Mouse (Mus musculus) forebrain, embryonic 15.5 days (tissue): ENCODE data around the gene Gnai2. TPM values are rescaled to one million over a fixed set of nuclear protein-coding genes. Genes with fewer than 3 reads are reported as not detected.
A peak's percentile ranks its signal among the peaks of the same experiment; 100 is the strongest.
"Not testable (repeated sequence)": the region's sequence is repeated elsewhere in the genome, so short reads cannot be mapped to it uniquely, and the experiment has no call there.

Source experiments
- ATAC-seq: fragments of 200-750 bp; cut with Nextera tagmentation; replicated peaks from 2 replicates; pipeline ENCODE4 v1.8.0; 2017; ENCODE audit warnings: mild to moderate bottlenecking, moderate TSS enrichment, moderate library complexity
- H3K27ac ChIP-seq: fragments of 300-500 bp; sonication (generic); replicated peaks from 2 replicates; pipeline ENCODE4 v1.5.1; 2015; ENCODE audit warnings: mild to moderate bottlenecking, inconsistent platforms
- H3K27me3 ChIP-seq: fragments of 300-500 bp; sonication (generic); 2 replicates; pipeline ENCODE4 v1.6.1; 2015; ENCODE audit warnings: inconsistent platforms
- H3K36me3 ChIP-seq: fragments of 300-500 bp; sonication (generic); 2 replicates; pipeline ENCODE4 v1.6.1; 2015; ENCODE audit warnings: mild to moderate bottlenecking, inconsistent platforms
- H3K4me1 ChIP-seq: fragments of 300-500 bp; sonication (generic); 2 replicates; pipeline ENCODE4 v1.6.1; 2015; ENCODE audit warnings: inconsistent platforms
- H3K4me2 ChIP-seq: fragments of 300-500 bp; sonication (generic); replicated peaks from 2 replicates; pipeline ENCODE4 v1.6.1; 2015; ENCODE audit warnings: mild to moderate bottlenecking, inconsistent platforms
- H3K4me3 ChIP-seq: fragments of 300-500 bp; sonication (generic); 2 replicates; pipeline ENCODE4 v1.5.1; 2015; ENCODE audit warnings: mild to moderate bottlenecking, inconsistent platforms
- H3K9ac ChIP-seq: fragments of 300-500 bp; sonication (generic); replicated peaks from 2 replicates; pipeline ENCODE4 v1.6.1; 2015; ENCODE audit warnings: mild to moderate bottlenecking, inconsistent platforms
- H3K9me3 ChIP-seq: fragments of 300-500 bp; sonication (generic); 2 replicates; pipeline ENCODE4 v1.6.1; 2016; ENCODE audit warnings: inconsistent platforms
- WGBS: fragments of 180-500 bp; shearing (Covaris S2); methylation state at CpG from one replicate; pipeline ENCODE4 v1.1.7; 2015; ENCODE audit warnings: mixed read lengths; 5-methylcytosine and 5-hydroxymethylcytosine counted together
- polyA plus RNA-seq: library from polyadenylated mRNA; unstranded; fragments of >200 nt; fragmentation: Nextera tagmentation; extraction: Ambion mirVana; gene quantifications from 2 replicates; pipeline ENCODE4 v1.2.1, GENCODE M21; 2015

Gnai2 gene
- polyA plus RNA-seq, 1 experiment from 2014 or later = 338 TPM

DNA sequence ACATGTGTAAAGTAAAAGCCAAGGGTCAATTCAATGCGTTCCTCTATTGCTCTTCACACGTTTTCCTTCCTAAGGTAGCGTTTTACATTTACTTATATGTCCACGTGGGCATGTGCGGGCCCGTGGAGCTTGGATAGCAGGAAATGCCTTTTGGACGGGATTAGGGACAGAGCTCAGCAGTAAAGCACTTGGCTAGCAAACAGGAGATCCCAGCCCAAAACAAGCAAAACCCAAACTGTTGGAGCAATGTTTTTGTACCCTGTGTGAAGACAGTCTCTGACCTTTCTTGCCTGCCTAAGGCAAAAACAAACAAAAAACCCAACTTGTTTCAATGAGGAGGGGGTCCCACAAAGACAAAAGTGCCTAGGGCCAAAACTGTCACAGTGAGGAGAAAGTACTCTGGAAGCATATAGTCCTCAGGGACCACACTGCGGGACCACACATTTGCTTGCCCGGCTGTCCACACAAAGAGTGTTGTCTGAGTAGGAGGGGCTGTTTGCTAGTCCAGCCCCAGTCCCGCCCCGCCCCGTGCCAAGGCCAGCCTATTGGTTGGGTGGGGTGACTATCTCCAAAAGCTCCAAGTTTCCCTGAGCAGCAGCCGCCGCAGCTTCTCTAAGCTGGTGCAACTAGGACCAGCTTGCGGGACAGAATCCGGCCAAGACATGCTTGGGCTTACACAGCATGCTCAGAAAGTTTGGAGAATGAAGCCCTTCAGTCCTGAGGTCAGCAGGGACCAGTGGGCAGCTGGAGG lies 58.6 kb downstream of the Gnai2 start, which contains the start of gene Hyal1:
Gene Hyal1 (plus strand): TSS at position 571 of the 751 bp plus-strand sequence.
- peaks cover 40% of the 10 kb centered on the region for H3K4me1 ChIP-seq
- no peaks in the 10 kb centered on the region for H3K9me3 ChIP-seq
- H3K4me2 ChIP-seq = peak within 1 kb of the TSS; percentile 28
- H3K36me3 ChIP-seq = peaks cover 31% of the 10 kb centered on the region
- H3K9ac ChIP-seq = peak within 1 kb of the TSS; percentile 32; the same call in 1 of the 2 replicates
- ATAC-seq = peak; percentile 36
- WGBS = 28% methylated on average over 16 of the region's 16 CpGs
- H3K4me3 ChIP-seq = peak within 1 kb of the TSS; percentile 29
- no peaks in the 10 kb centered on the region for H3K27me3 ChIP-seq
- peak within 1 kb of the TSS; percentile 66 for H3K27ac ChIP-seq

DNA sequence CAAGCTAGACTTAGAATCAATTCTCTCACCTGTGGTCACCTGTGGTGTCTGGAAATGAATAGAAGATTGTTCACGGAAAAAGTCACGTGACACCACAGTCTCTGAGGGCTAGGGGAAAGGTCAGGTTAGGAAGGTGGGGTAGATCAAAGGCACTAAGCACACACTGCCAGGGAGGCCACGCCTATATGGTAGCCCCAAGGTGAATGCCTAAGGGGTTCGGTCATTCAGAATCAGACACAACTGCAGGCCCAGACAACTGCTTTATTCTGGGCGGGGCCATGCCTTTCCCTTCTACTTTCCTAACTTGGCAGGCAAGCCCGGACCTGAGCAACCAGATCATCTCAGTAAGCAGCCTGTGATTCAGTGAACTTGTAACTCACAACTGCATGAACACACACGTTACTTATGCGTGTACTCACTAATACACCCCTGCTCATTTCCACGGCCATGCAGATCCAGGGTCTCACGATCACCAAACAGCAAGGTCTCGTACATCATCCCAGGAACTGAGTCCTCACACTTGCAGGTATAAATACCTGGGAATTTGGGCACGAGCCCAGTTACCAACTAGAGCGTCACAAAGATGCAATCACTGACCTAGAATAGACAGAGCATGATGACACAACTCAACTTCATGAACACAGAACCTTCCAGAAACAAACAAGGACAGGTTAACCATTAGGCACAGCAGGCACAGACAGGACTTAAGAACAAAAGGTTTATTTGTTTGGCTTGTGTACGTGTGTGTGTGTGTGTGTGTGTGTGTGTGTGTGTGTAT lies 59.4 kb downstream of the Gnai2 start:
- 88% methylated on average over 14 of the region's 14 CpGs for WGBS
- no peak for ATAC-seq
- Histone ChIP-seq H3K4me2 (no peak overlapping the region), H3K27me3 (no peaks in the 10 kb centered on the region), H3K36me3 (peaks cover 38% of the 10 kb centered on the region), H3K27ac (peak overlapping the region; percentile 66), H3K4me3 (no peak overlapping the region), H3K9ac (no peak overlapping the region), H3K9me3 (no peaks in the 10 kb centered on the region), H3K4me1 (peaks cover 40% of the 10 kb centered on the region)

DNA sequence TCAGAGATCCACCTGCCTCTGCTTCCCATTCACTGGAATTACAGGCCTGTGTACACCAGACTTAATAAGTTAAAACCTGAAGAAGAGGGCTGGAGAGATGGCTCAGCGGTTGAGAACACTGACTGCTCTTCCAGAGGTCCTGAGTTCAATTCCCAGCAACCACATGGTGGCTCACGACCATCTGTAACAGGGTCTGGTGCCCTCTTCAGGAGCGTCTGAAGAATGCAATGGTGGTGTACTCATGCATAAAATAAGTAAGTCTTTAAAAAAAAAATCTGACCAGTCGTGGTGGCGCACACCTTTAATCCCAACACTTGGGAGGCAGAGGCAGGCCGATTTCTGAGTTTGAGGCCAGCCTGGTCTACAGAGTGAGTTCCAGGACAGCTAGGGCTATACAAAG lies 61.4 kb downstream of the Gnai2 start:
- not testable (repeated sequence) for H3K4me2 ChIP-seq, ATAC-seq, H3K9ac ChIP-seq, H3K27ac ChIP-seq, H3K9me3 ChIP-seq, H3K4me3 ChIP-seq, H3K27me3 ChIP-seq
- peaks cover 37% of the 10 kb centered on the region for H3K4me1 ChIP-seq
- peaks cover 41% of the 10 kb centered on the region for H3K36me3 ChIP-seq
- 89% methylated on average over 6 of the region's 6 CpGs for WGBS

GRCm38 (mm10) chr9:107572327-107572662 lies 62.9 kb downstream of the Gnai2 start:
- H3K4me1 ChIP-seq = peaks cover 47% of the 10 kb centered on the region
- no peak for ATAC-seq
- no peak overlapping the region for H3K4me2 ChIP-seq
- no peaks in the 10 kb centered on the region for H3K9me3 ChIP-seq
- no peaks in the 10 kb centered on the region for H3K27me3 ChIP-seq
- no peak overlapping the region for H3K4me3 ChIP-seq
- H3K36me3 ChIP-seq = peaks cover 41% of the 10 kb centered on the region
- 96% methylated on average over 2 of the region's 2 CpGs for WGBS
- no peak overlapping the region for H3K9ac ChIP-seq
- H3K27ac ChIP-seq = no peak overlapping the region

GRCm38 (mm10) chr9:107571534-107572326 lies 63.4 kb downstream of the Gnai2 start:
- no peak overlapping the region for H3K27ac ChIP-seq
- peaks cover 41% of the 10 kb centered on the region for H3K36me3 ChIP-seq
- no peak overlapping the region for H3K4me3 ChIP-seq
- 92% methylated on average over 22 of the region's 22 CpGs for whole genome bisulfite sequencing
- H3K4me2 ChIP-seq = peak overlapping the region; percentile 82
- no peaks in the 10 kb centered on the region for H3K27me3 ChIP-seq
- ATAC-seq = no peak
- peaks cover 44% of the 10 kb centered on the region for H3K4me1 ChIP-seq
- H3K9me3 ChIP-seq = no peaks in the 10 kb centered on the region
- H3K9ac ChIP-seq = no peak overlapping the region

GRCm38 (mm10) chr9:107570845-107571244 lies 64.3 kb downstream of the Gnai2 start:
- no peaks in the 10 kb centered on the region for H3K9me3 ChIP-seq
- H3K36me3 ChIP-seq = peaks cover 43% of the 10 kb centered on the region
- no peaks in the 10 kb centered on the region for H3K27me3 ChIP-seq
- peak overlapping the region; percentile 82 for H3K4me2 ChIP-seq
- H3K27ac ChIP-seq = no peak overlapping the region
- 93% methylated on average over 21 of the region's 21 CpGs for WGBS
- H3K9ac ChIP-seq = 0 out of 2 replicates have a peak overlapping the region, but pooled peaks have one; percentile 5
- no peak for ATAC-seq
- peaks cover 43% of the 10 kb centered on the region for H3K4me1 ChIP-seq
- peak overlapping the region; percentile 83 for H3K4me3 ChIP-seq

GRCm38 (mm10) chr9:107570016-107570415 lies 65.2 kb downstream of the Gnai2 start:
- H3K9me3 ChIP-seq = no peaks in the 10 kb centered on the region
- 38% methylated on average over 13 of the region's 13 CpGs for WGBS
- peak overlapping the region; percentile 75 for H3K9ac ChIP-seq
- peaks cover 45% of the 10 kb centered on the region for H3K4me1 ChIP-seq
- H3K36me3 ChIP-seq = peaks cover 49% of the 10 kb centered on the region
- H3K4me3 ChIP-seq = peak overlapping the region; percentile 83
- peak overlapping the region; percentile 92 for H3K27ac ChIP-seq
- no peak for ATAC-seq
- H3K27me3 ChIP-seq = no peaks in the 10 kb centered on the region
- peak overlapping the region; percentile 82 for H3K4me2 ChIP-seq

GRCm38 (mm10) chr9:107569270-107569669 lies 65.9 kb downstream of the Gnai2 start:
- ATAC-seq = peak; percentile 17; the same call in 1 of the 2 replicates
- Histone ChIP-seq H3K4me1 (peaks cover 48% of the 10 kb centered on the region), H3K36me3 (peaks cover 49% of the 10 kb centered on the region), H3K4me3 (peak overlapping the region; percentile 83), H3K9me3 (no peaks in the 10 kb centered on the region), H3K27ac (peak overlapping the region; percentile 92), H3K4me2 (peak overlapping the region; percentile 82), H3K27me3 (no peaks in the 10 kb centered on the region), H3K9ac (peak overlapping the region; percentile 75)
- WGBS = under 1% methylated on average over 23 of the region's 23 CpGs

- H3K9ac ChIP-seq = peak overlapping the region; percentile 75
- ATAC-seq = peak; percentile 90
- no peaks in the 10 kb centered on the region for H3K27me3 ChIP-seq
- H3K4me3 ChIP-seq = peak overlapping the region; percentile 83
- peak overlapping the region; percentile 92 for H3K27ac ChIP-seq
- H3K4me2 ChIP-seq = peak overlapping the region; percentile 82
- peaks cover 46% of the 10 kb centered on the region for H3K36me3 ChIP-seq
- no peaks in the 10 kb centered on the region for H3K9me3 ChIP-seq
- peaks cover 55% of the 10 kb centered on the region for H3K4me1 ChIP-seq
- under 1% methylated on average over 41 of the region's 41 CpGs for WGBS
Observed at GRCm38 (mm10) chr9:107568331-107569261, 66.6 kb downstream of the Gnai2 start.

- H3K27ac ChIP-seq = peak within 1 kb of the TSS; percentile 92
- H3K4me1 ChIP-seq = peaks cover 58% of the 10 kb centered on the region
- no peak for ATAC-seq
- peak within 1 kb of the TSS; percentile 75 for H3K9ac ChIP-seq
- peaks cover 39% of the 10 kb centered on the region for H3K36me3 ChIP-seq
- no peaks in the 10 kb centered on the region for H3K9me3 ChIP-seq
- peak within 1 kb of the TSS; percentile 83 for H3K4me3 ChIP-seq
- H3K4me2 ChIP-seq = peak within 1 kb of the TSS; percentile 82
- no peaks in the 10 kb centered on the region for H3K27me3 ChIP-seq
- WGBS = 5% methylated on average over 18 of the region's 18 CpGs
Observed at GRCm38 (mm10) chr9:107567702-107568319, 67.4 kb downstream of the Gnai2 start, which contains the start of gene Hyal2. Gene Hyal2, plus strand, starts transcription at chr9:107567945.
